Mouse (Mus musculus): ENCODE results near the gene Atp2a1. TPM values are rescaled to one million over a fixed set of nuclear protein-coding genes. Genes with fewer than 3 reads are reported as not detected.
A peak's percentile ranks its signal among the peaks of the same experiment; 100 is the strongest.

The Atp2a1 gene
- total and polyA plus RNA-seq, 3 experiments, result 0.04 to 0.47 TPM; not detected in 1

- no peak overlapping the region for H3K4me3 ChIP-seq (ENCODE audit: control insufficient read depth in 1 of 2, insufficient read depth in 1 of 2, low read depth in 2 of 2, low read length in 2 of 2)
- H3K9me3 ChIP-seq (replicated peaks; ENCODE audit: insufficient read depth, low read length), result no peaks in the 10 kb centered on the region
- peak; percentile 70 for DNase-seq (ENCODE audit: low read depth, low spot score)
- H3K79me2 ChIP-seq (ENCODE audit: control insufficient read depth, insufficient read depth, low read length, poor library complexity), result peaks cover 6% of the 10 kb centered on the region
- H3K27me3 ChIP-seq (ENCODE audit: control insufficient read depth in 1 of 2, insufficient read depth in 2 of 2, low read length in 2 of 2), result no peaks in the 10 kb centered on the region
- H3K27ac ChIP-seq (ENCODE audit: control insufficient read depth, low read depth, low read length), result peak overlapping the region; percentile 94; the same call in 1 of the 2 replicates
- H3K9ac ChIP-seq (ENCODE audit: control insufficient read depth, low read depth, low read length, poor library complexity, severe bottlenecking), result no peak overlapping the region
- peaks cover 0 to 14% of the 10 kb centered on the region in 2 experiments; a peak in 2 of 4 replicates for H3K4me1 ChIP-seq (ENCODE audit: control insufficient read depth in 1 of 2, insufficient read depth in 2 of 2, low read length in 2 of 2)
- TF ChIP-seq MYC (IDR thresholded peaks at IDR 0.05; ENCODE audit: low read depth, low read length) (no peak), RCOR1 (IDR thresholded peaks at IDR 0.05; ENCODE audit: low read depth, low read length) (peak; percentile 91), TCF12 (IDR thresholded peaks at IDR 0.05; ENCODE audit: low read depth, low read length) (peak; percentile 65; the same call in 1 of the 2 replicates), GATA1 (IDR thresholded peaks at IDR 0.05; ENCODE audit: low read depth, low read length) (peak; percentile 74), TAL1 (IDR thresholded peaks at IDR 0.05; ENCODE audit: low read length) (peak; percentile 68), EP300 (IDR thresholded peaks at IDR 0.05; ENCODE audit: low read depth in 1 of 2, low read length in 2 of 2) (peak; percentile 67), ETS1 (IDR thresholded peaks at IDR 0.05; ENCODE audit: low read depth, low read length) (0 out of 2 replicates have a peak, but pooled peaks have one; percentile 36), BHLHE40 (IDR thresholded peaks at IDR 0.05; ENCODE audit: borderline replicate concordance, low read depth, low read length) (no peak), SIN3A (IDR thresholded peaks at IDR 0.05; ENCODE audit: low read length) (no peak), ZMIZ1 (IDR thresholded peaks at IDR 0.05; ENCODE audit: low read depth, low read length) (no peak), CHD1 (IDR thresholded peaks at IDR 0.05; ENCODE audit: low read depth, low read length) (no peak)
- H3K36me3 ChIP-seq (ENCODE audit: control insufficient read depth in 1 of 2, insufficient read depth in 2 of 2, low read length in 2 of 2), result peaks cover 0 to 18% of the 10 kb centered on the region in 2 experiments; a peak in 2 of 4 replicates
Observed at GRCm38 (mm10) chr7:126397822-126398221, 65.1 kb downstream of the Atp2a1 start.

GRCm38 (mm10) chr7:126397221-126397620 lies 65.7 kb downstream of the Atp2a1 start:
- Histone ChIP-seq H3K9me3 (replicated peaks; ENCODE audit: insufficient read depth, low read length) (no peaks in the 10 kb centered on the region), H3K36me3 (ENCODE audit: control insufficient read depth in 1 of 2, insufficient read depth in 2 of 2, low read length in 2 of 2) (peaks cover 0 to 18% of the 10 kb centered on the region in 2 experiments; a peak in 2 of 4 replicates), H3K27me3 (ENCODE audit: control insufficient read depth in 1 of 2, insufficient read depth in 2 of 2, low read length in 2 of 2) (no peaks in the 10 kb centered on the region), H3K9ac (ENCODE audit: control insufficient read depth, low read depth, low read length, poor library complexity, severe bottlenecking) (peak overlapping the region; percentile 67), H3K79me2 (ENCODE audit: control insufficient read depth, insufficient read depth, low read length, poor library complexity) (peaks cover 6% of the 10 kb centered on the region), H3K4me1 (ENCODE audit: control insufficient read depth in 1 of 2, insufficient read depth in 2 of 2, low read length in 2 of 2) (peaks cover 0 to 14% of the 10 kb centered on the region in 2 experiments; a peak in 2 of 4 replicates), H3K4me3 (ENCODE audit: control insufficient read depth in 1 of 2, insufficient read depth in 1 of 2, low read depth in 2 of 2, low read length in 2 of 2) (peak overlapping the region; percentile 33 to 59), H3K27ac (ENCODE audit: control insufficient read depth, low read depth, low read length) (peak overlapping the region; percentile 94)
- peak; percentile 71 for DNase-seq (ENCODE audit: low read depth, low spot score)
- no peak for TF ChIP-seq ZNF384 (IDR thresholded peaks at IDR 0.05; ENCODE audit: low read depth, low read length)
- peak in 1 of 2 experiments; percentile 32; a peak in 2 of 4 replicates for TF ChIP-seq EP300 (IDR thresholded peaks at IDR 0.05; ENCODE audit: low read depth in 1 of 2, low read length in 2 of 2)
- TF ChIP-seq GATA1 (IDR thresholded peaks at IDR 0.05; ENCODE audit: low read depth, low read length), result peak; percentile 71
- peak; percentile 44; the same call in 1 of the 2 replicates for TF ChIP-seq BHLHE40 (IDR thresholded peaks at IDR 0.05; ENCODE audit: borderline replicate concordance, low read depth, low read length)
- TF ChIP-seq TCF12 (IDR thresholded peaks at IDR 0.05; ENCODE audit: low read depth, low read length), result peak; percentile 15; the same call in 1 of the 2 replicates
- peak; percentile 57 for TF ChIP-seq RCOR1 (IDR thresholded peaks at IDR 0.05; ENCODE audit: low read depth, low read length)
- TF ChIP-seq MYC (IDR thresholded peaks at IDR 0.05; ENCODE audit: low read depth, low read length), result 0 out of 2 replicates have a peak, but pooled peaks have one; percentile 41
- 0 out of 2 replicates have a peak, but pooled peaks have one; percentile 75 for TF ChIP-seq ZKSCAN1 (IDR thresholded peaks at IDR 0.05; ENCODE audit: low read depth, low read length)
- TF ChIP-seq MXI1 (IDR thresholded peaks at IDR 0.05; ENCODE audit: low read depth, low read length), result peak; percentile 77
- TF ChIP-seq NELFE (IDR thresholded peaks at IDR 0.05; ENCODE audit: low read depth, low read length), result no peak
